Mouse (Mus musculus): ENCODE measurements around the gene Znrf2. TPM values are rescaled to one million over a fixed set of nuclear protein-coding genes. Genes with fewer than 3 reads are reported as not detected.

Znrf2 gene
- polyA plus RNA-seq, 1 experiment from 2014 or later, result 3.2 TPM

GRCm38 (mm10) chr6:54860180-54860579 is 43.5 kb downstream of the Znrf2 start:
- no peak for ATAC-seq (ENCODE audit: insufficient read depth)

GRCm38 (mm10) chr6:54866731-54867410 is 50.2 kb downstream of the Znrf2 start:
- H3K27me3 ChIP-seq (ENCODE audit: insufficient read depth, low read length), result no peaks in the 10 kb centered on the region
- no peak overlapping the region for H3K4me2 ChIP-seq
- no peak for TF ChIP-seq CTCF (IDR thresholded peaks at IDR 0.05; ENCODE audit: low read depth)
- no peak overlapping the region for H3K4me3 ChIP-seq (ENCODE audit: low read depth, low read length)
- ATAC-seq (ENCODE audit: insufficient read depth), result no peak
- DNase-seq, result no peak
- H3K36me3 ChIP-seq (ENCODE audit: insufficient read depth), result no peaks in the 10 kb centered on the region
- H3K9me3 ChIP-seq (ENCODE audit: low read depth, low read length), result no peaks in the 10 kb centered on the region
- H3K27ac ChIP-seq (ENCODE audit: low read depth), result no peak overlapping the region
- WGBS, result 69% methylated on average over 5 of the region's 5 CpGs
- H3K4me1 ChIP-seq (ENCODE audit: insufficient read depth), result no peaks in the 10 kb centered on the region
- H3K9ac ChIP-seq, result no peak overlapping the region

More at GRCm38 (mm10) chr6:54860180-54860579, 43.5 kb downstream of the Znrf2 start:
- no peaks in the 10 kb centered on the region for H3K27me3 ChIP-seq (ENCODE audit: insufficient read depth, low read length)
- no peak for TF ChIP-seq CTCF (IDR thresholded peaks at IDR 0.05; ENCODE audit: low read depth)
- H3K36me3 ChIP-seq (ENCODE audit: insufficient read depth), result no peaks in the 10 kb centered on the region
- no peak overlapping the region for H3K4me3 ChIP-seq (ENCODE audit: low read depth, low read length)
- DNase-seq, result no peak
- no peaks in the 10 kb centered on the region for H3K4me1 ChIP-seq (ENCODE audit: insufficient read depth)
- H3K9ac ChIP-seq, result no peak overlapping the region
- H3K9me3 ChIP-seq (ENCODE audit: low read depth, low read length), result no peaks in the 10 kb centered on the region
- H3K27ac ChIP-seq (ENCODE audit: low read depth), result no peak overlapping the region
- H3K4me2 ChIP-seq, result no peak overlapping the region

- ATAC-seq (ENCODE audit: insufficient read depth) (no peak), DNase-seq (no peak)
- TF ChIP-seq CTCF (IDR thresholded peaks at IDR 0.05; ENCODE audit: low read depth), result no peak
- Histone ChIP-seq H3K4me3 (ENCODE audit: low read depth, low read length) (no peak overlapping the region), H3K4me1 (ENCODE audit: insufficient read depth) (no peaks in the 10 kb centered on the region), H3K27me3 (ENCODE audit: insufficient read depth, low read length) (no peaks in the 10 kb centered on the region), H3K4me2 (no peak overlapping the region), H3K36me3 (ENCODE audit: insufficient read depth) (no peaks in the 10 kb centered on the region), H3K27ac (ENCODE audit: low read depth) (no peak overlapping the region), H3K9me3 (ENCODE audit: low read depth, low read length) (no peaks in the 10 kb centered on the region), H3K9ac (no peak overlapping the region)
- WGBS, result 55% methylated on average over 4 of the region's 4 CpGs
These were observed 50.7 kb downstream of the Znrf2 start for GRCm38 (mm10) chr6:54867411-54867745.

- H3K9ac ChIP-seq, result no peak overlapping the region
- TF ChIP-seq CTCF (IDR thresholded peaks at IDR 0.05; ENCODE audit: low read depth), result no peak
- H3K27ac ChIP-seq (ENCODE audit: low read depth), result no peak overlapping the region
- H3K4me3 ChIP-seq (ENCODE audit: low read depth, low read length), result no peak overlapping the region
- H3K27me3 ChIP-seq (ENCODE audit: insufficient read depth, low read length), result no peaks in the 10 kb centered on the region
- ATAC-seq (ENCODE audit: insufficient read depth) (no peak), DNase-seq (no peak)
- no peak overlapping the region for H3K4me2 ChIP-seq
- H3K4me1 ChIP-seq (ENCODE audit: insufficient read depth), result no peaks in the 10 kb centered on the region
- no peaks in the 10 kb centered on the region for H3K9me3 ChIP-seq (ENCODE audit: low read depth, low read length)
- WGBS, result 61% methylated on average over 5 of the region's 5 CpGs
- H3K36me3 ChIP-seq (ENCODE audit: insufficient read depth), result no peaks in the 10 kb centered on the region
These were observed 56.3 kb downstream of the Znrf2 start for GRCm38 (mm10) chr6:54873029-54873428.

GRCm38 (mm10) chr6:54876782-54877181 is 60.1 kb downstream of the Znrf2 start:
- H3K4me3 ChIP-seq (ENCODE audit: low read depth, low read length), result no peak overlapping the region
- no peaks in the 10 kb centered on the region for H3K4me1 ChIP-seq (ENCODE audit: insufficient read depth)
- WGBS, result 20% methylated on average over 5 of the region's 5 CpGs
- H3K9ac ChIP-seq, result no peak overlapping the region
- H3K27ac ChIP-seq (ENCODE audit: low read depth), result no peak overlapping the region
- peak; percentile 27 for DNase-seq
- H3K27me3 ChIP-seq (ENCODE audit: insufficient read depth, low read length), result no peaks in the 10 kb centered on the region
- no peaks in the 10 kb centered on the region for H3K9me3 ChIP-seq (ENCODE audit: low read depth, low read length)
- ATAC-seq (ENCODE audit: insufficient read depth), result peak; percentile 17; the same call in 1 of the 2 replicates
- H3K36me3 ChIP-seq (ENCODE audit: insufficient read depth), result no peaks in the 10 kb centered on the region
- H3K4me2 ChIP-seq, result no peak overlapping the region
- no peak for TF ChIP-seq CTCF (IDR thresholded peaks at IDR 0.05; ENCODE audit: low read depth)

- DNase-seq, result no peak
- 83% methylated on average over 3 of the region's 3 CpGs for WGBS
These were observed 60.9 kb downstream of the Znrf2 start for GRCm38 (mm10) chr6:54877651-54878050.

GRCm38 (mm10) chr6:54878546-54878945 is 61.8 kb downstream of the Znrf2 start:
- Histone ChIP-seq H3K27me3 (ENCODE audit: insufficient read depth, low read length) (no peaks in the 10 kb centered on the region), H3K36me3 (ENCODE audit: insufficient read depth) (no peaks in the 10 kb centered on the region), H3K4me3 (ENCODE audit: low read depth, low read length) (no peak overlapping the region), H3K27ac (ENCODE audit: low read depth) (no peak overlapping the region), H3K4me2 (no peak overlapping the region), H3K9me3 (ENCODE audit: low read depth, low read length) (no peaks in the 10 kb centered on the region), H3K4me1 (ENCODE audit: insufficient read depth) (no peaks in the 10 kb centered on the region), H3K9ac (no peak overlapping the region)
- DNase-seq, result no peak
- no peak for ATAC-seq (ENCODE audit: insufficient read depth)
- no peak for TF ChIP-seq CTCF (IDR thresholded peaks at IDR 0.05; ENCODE audit: low read depth)

More at GRCm38 (mm10) chr6:54877651-54878050, 60.9 kb downstream of the Znrf2 start:
- no peak for TF ChIP-seq CTCF (IDR thresholded peaks at IDR 0.05; ENCODE audit: low read depth)
- no peaks in the 10 kb centered on the region for H3K36me3 ChIP-seq (ENCODE audit: insufficient read depth)
- H3K9me3 ChIP-seq (ENCODE audit: low read depth, low read length), result no peaks in the 10 kb centered on the region
- no peaks in the 10 kb centered on the region for H3K4me1 ChIP-seq (ENCODE audit: insufficient read depth)
- no peaks in the 10 kb centered on the region for H3K27me3 ChIP-seq (ENCODE audit: insufficient read depth, low read length)
- no peak overlapping the region for H3K27ac ChIP-seq (ENCODE audit: low read depth)
- no peak for ATAC-seq (ENCODE audit: insufficient read depth)
- H3K4me2 ChIP-seq, result no peak overlapping the region
- no peak overlapping the region for H3K4me3 ChIP-seq (ENCODE audit: low read depth, low read length)
- H3K9ac ChIP-seq, result no peak overlapping the region
